Mouse (Mus musculus) left cerebral cortex, adult 8-10 months (tissue): ENCODE measurements around the gene Itih5. TPM values are rescaled to one million over a fixed set of nuclear protein-coding genes. Genes with fewer than 3 reads are reported as not detected.
A peak's percentile ranks its signal among the peaks of the same experiment; 100 is the strongest.

Source experiments
- DNase-seq, 2 experiments: peaks; one replicate each; pipeline ENCODE4 v3.0.0; 2022; ENCODE audit warnings: low spot score in 2 of 2
- total RNA-seq, 4 experiments: library from RNA; stranded (reverse); gene quantifications; 2 replicates each; pipeline ENCODE4 v1.2.4; 2022

Itih5 gene
- 10 to 100 TPM; 11.9 to 13.9 (median 13.5) TPM for total RNA-seq

DNA sequence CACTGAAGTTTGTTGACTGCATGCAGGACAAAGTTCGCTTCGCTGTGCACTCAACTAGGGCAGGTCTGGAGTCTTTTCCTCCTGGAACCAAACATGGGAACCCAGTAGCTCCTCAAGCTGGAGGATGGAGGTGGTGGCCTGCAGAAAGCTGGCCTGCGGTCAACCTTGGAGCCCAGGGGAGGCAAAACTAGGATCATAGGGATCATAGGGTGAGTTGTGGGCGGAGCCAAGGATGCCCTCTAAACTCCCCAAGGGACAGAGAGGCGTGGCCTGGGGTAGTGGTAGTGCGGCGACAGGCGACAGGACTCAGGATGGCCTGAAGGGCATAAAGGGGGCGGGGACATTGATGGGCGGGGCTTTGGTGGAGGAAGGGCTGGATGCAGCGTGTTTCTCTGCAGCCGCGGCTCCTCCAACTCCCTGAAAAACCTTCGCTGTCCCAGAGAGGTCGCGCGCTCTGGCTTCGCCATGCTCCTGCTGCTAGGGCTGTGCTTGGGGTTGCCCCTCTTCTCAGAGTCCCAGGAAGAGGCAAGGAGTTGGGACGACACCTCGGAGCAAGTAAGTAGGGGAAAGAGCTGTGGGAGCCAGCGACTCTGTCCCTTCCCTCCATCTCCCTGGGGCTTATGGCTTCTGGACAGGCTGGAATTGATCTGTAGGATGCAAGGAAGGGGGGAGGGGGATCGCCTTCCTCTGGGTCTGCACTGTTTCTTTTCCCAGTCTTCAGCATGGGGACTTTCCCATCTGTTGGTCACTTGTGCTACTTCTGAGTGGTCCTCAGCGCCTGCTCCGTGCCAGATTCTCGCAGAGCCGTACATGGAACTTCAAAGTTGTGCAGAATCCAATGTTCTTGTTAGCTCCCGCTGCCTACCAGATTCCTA, at the start of gene Itih5:
Gene Itih5, plus strand, starts transcription at position 371 of the 875 bp plus-strand sequence.
- DNase-seq: no peak

DNA sequence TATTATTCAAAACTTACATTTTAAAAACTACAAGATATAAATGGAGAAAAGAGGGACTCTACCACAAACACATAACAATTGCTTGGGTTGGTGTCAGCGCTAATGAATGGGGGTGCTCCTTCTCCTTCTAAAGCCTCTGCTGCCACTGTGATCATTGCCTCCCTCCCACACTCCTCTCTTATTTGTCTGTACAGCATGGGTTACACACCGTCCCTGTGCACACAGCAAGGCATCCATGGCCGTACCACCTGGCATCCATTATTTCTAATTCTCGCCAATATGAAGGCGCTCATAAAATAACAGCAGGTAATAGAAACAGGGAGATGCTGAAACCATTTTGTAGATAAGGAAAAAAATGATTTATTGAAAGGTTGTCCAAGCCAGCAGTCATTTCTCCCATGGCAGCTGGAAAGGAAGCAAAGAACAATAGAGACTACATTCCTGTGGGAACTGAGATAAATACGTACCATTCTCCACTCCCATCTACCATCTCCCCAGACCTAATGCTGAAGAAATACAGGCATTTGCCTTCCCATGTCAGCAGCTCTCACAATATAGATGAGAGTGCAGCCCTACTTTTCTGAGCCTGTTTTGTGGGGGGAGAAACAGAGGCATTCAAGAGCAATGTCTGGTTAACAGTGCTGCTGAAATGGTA, 44.7 kb upstream of the Itih5 start:
- no peak for DNase-seq

DNA sequence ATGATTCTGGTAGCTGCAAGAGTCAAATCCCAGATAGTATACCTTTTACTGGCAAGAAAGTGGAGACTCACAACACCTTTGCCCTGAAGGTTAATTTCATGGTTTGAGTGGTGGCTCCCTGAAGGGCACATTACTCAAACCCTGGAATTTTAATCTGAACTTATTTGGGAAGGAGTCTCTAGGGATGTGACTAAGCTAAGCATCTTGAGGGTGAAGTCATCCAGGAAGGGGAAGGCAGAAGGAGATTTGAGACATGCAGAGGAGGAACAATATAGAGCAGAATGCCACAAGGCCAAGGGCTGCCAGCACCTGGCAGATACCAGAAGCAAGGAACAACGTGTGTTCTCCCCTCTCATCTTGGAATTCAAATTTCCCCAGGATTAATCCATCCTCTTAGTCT, 34.6 kb upstream of the Itih5 start:
- no peak for DNase-seq

DNA sequence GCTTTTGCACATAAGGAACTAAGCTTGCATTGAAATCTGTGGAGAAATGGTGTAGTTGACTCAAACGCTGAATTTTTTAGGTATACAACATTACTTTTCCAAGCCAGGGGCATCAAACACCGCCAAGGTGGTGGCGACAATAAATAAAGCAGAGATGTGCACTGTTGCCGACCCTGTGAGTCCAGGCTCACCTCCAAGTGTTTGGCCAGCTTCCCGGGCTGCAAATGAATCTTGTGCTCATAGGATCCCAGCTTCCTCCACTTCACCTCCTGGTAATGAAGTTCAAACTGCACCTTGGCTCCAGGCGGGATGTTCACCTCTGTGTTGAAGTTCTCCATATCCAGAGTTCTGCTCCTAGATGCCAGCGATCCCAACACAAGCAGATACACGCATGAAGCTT, 34.1 kb upstream of the Itih5 start:
- no peak for DNase-seq

DNA sequence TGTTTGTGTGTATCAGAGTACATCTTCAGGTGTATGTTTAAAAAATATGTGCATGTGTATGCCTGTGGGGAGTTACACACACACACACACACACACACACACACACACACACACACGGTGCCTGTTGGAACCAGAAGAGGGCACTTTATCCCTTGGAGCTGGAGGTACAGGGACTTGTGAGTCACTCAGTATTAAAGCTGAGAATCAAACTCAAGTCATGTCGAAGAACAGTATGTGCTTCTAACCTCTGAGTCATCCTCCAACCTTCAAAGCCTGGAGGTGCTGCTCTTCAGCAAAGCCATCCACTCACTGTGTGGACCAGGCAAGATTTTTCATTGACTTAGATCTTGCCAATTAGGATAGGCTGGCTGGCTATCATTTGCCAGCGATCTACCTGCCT, 31.5 kb upstream of the Itih5 start:
- DNase-seq: no peak

DNA sequence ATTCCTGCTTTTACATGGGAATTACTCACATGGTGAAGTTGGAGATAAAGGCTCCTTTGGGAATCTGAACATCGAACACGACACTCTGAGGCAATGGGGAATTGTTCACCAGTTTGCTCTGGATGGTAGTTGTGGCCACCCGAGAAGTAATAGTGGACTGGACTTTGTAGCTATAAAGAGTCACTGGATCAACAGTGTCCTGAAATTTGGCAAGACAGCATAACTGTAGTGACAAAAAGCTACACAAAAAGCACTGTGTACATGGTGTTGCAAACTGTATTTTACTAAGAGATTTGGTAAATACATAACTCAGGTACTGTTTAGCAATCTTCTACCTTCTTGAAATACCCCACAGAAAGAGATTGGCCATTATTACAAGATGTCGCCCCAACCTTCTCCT, 27.2 kb upstream of the Itih5 start:
- DNase-seq: no peak

DNA sequence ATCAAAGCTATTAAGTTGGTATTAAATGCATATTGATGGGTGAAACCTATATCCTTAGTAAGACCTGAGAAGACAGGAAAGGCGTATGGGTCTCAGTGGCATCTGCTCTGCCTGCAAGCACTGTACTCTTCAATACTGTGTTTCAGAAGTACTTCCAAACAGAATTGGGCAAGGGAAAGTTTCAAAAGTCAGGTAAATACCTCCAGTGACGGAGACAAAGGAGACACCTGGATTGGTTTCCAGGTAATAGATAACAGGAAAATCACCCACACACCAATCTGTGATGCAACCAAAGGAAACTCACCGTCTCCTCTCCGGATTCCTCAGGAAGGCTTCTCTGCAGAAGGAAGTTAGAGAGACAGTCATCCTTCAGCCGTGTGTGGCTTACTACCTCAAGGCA, 25.9 kb upstream of the Itih5 start:
- no peak for DNase-seq

DNA sequence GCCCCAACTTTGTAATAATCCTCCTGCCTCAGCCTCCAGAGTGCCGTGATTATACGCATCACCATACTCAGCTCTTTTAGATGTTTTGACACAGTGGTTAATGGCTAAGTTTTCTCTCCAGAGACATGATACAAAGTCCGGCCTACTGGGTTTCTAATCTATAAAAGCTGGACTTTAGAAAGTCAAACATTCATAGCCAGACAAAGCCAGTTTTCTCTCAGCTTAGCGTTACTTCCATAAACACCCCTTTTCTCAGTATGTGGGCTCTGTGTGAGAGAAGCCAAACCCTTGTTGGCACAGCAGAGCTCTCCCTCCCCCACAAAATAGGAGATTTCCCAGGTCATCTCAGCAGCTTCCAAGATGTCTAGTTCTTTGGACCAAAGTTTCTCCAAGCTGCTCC, 24.8 kb upstream of the Itih5 start:
- DNase-seq: no peak

DNA sequence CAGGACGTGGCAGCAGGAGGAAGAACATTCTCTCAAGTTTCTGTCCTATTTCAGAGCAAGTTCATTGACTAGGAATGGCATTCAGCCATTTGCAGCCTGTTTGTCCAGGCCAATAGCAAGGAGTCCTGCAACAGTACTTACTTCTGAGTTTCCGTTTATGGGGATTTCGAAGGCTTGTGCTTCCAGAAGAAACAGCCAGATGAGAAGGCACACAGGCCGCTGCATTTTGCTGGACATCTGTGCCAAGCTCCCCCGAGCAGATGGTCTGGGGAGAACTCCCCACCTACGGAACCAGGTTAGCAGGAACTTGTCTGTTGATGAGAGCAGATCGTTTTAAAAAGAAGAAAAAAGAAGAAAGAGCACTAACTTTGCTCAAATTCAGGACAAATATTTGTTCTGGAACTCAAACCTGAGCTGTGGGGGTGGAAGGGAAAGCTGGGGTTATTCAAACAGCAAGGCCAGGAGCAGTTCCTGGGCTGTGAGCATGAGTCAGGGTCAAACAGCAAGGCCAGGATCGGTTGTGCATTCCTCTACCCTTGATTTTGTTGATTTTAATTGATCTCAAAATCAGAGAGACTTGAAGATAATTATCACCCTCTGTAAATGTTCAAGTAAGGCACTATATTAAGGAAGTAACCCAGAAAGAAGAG, 22.9 kb upstream of the Itih5 start:
- peak in 1 of 2 experiments; percentile 32 for DNase-seq

DNA sequence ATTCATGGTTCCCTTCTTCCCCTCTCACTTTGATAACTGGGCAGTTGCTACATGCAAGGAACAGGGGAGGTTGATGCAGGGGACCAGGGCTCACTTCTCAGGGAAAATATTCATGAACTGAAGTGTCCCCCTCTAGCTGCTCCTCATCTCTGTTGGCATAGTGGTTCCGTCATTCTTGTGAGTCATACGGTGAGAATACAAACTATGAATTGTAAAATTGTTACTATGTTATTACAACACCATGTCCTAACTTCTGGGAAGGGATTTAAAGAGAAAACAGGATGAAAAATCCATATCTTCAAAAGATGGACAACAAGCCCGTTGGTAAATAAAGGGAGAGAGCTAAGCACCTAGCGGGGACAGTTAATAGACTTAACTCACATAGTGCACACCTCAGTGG, 22.1 kb upstream of the Itih5 start, which contains the start of gene Itih2:
Gene Itih2, minus strand, starts transcription at position 101 of the 400 bp plus-strand sequence.
- no peak for DNase-seq

DNA sequence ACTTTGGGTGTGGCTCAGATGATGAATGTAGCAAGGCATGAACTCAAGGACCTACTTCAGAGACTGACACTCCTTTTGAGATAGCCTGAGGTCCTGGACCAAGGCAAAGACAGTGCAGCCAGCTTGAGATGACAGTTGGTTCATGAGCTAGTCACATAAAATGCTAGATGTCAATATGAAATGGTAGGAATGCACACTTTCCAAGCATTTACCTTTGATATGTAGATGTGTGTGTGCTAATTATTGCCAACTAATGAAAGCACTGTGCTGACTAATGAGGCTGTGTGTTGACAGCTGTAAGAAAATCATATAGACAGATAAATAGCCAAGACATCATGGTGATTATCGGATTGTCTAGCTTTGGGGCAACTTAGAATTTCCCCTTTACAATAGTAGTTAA, 21.2 kb upstream of the Itih5 start:
- no peak for DNase-seq

DNA sequence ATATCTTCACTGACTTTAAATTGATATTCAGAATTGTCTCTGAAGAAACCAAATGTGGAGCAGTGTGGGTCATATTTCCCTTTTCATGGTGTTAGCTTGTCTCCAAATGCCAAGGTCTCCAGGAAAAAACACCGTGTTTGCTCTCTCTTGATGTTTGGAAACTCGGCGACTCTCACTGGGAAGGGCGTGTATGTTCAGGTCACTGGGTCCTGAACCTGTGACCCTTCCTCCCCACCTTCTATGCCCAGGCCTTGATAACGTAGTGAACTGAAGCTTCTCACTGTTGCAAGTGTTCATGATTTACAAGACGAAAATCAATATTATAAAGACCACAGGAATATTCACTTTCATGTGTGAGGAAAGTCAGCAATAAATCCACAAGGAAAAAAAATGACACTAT, 19.4 kb upstream of the Itih5 start:
- DNase-seq: no peak

DNA sequence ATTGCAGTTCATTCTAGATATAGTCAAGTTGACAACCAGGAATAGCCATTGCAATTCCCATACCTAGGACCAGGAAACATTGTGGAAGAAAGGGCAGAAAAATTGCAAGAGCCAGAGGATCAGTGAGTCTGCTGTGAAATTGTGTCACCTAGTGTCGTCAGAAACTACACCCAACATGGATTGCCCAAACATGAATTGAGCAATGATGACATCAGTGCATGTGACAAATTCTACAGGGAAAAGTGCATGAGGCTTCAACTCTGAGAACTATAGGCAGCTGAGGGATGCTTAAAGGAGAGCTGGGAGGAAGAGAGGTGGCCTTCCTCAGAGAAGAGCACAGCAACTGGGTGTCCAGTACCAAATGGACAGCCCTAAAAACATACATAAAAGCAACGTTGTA, 16.1 kb upstream of the Itih5 start:
- DNase-seq: no peak

DNA sequence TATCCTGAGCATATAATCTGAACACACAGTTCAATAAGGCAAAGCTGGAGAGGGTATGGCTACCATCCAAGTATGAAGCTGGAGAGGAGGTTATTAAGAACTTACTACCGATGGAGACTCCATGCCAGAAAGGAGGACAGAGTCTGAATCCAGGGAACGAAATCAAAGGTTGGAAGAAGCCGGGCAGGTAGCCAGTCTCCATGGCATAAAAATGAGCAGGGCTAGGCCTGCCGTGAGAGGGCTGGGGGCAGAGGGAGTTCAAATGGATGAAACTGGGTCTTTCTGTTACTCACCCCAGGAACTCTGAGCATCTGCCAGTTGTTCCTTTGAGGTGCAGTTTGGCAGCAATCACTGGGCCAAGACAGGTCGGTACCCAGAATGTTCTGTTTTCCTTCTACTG, 12.9 kb upstream of the Itih5 start:
- no peak for DNase-seq

DNA sequence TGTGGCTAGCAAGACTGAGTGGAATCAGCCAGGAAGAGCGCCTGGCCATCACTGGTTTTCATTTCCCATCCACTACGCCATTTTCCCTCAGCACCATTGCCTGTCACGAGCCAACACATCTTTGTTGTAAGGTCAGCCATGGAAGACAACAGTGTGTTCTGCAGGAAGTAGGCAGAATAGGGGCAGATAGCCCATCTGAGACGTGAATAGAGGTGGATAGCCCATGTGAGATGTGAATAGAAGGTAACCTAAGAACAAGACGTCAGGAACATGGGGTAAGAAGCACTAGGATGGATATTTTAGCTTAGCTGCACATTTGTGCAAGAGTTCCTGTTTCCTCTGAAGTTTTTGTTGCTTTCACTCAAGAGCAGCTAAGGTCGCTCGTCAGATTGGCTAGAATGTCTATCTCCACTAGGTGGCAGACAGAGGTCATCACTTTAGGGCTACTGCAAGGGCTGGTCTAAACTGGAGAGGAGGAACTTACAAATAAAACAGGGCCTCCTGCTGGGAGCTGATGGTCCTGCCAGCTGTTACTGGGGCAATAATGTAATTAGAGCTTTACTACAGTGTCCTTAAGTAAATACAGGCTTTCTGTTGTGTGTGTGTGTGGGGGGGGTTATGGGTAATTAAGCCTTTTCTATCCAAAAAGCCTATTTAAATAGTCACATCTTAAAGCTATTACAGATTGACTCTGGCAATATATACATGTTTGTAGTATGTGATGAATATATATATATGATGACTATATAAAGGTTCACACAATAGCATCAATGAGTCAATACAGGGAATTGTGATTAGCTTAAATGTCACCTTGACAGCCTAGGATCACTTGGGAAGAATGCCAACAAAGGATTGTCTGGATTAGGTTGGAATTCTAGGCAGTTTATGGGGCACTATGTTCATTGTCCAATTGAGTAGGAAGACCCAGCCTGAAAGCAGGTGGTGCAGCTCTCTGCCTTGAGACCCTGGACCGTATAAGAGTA, 10.6 kb upstream of the Itih5 start:
- DNase-seq: peak in 1 of 2 experiments; percentile 35

DNA sequence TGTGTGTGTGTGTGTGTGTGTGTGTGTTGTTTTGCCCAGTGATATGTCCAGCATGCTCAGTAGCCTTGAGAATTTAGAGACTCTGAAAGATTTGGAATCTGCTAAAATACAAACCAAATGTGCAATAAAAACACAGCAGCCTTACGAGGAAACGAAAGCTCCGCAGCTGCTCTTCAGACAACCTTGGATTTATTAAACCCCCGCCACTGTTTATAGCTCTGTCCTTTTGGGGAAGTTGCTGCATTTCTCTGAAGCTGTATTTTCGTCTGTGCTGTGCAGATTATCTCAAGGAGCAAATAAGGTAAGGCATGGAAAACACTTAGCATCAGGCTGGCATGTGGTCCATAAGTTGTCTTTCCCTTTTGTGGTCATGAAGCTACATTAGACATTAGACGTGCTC, 7.9 kb upstream of the Itih5 start:
- no peak for DNase-seq

DNA sequence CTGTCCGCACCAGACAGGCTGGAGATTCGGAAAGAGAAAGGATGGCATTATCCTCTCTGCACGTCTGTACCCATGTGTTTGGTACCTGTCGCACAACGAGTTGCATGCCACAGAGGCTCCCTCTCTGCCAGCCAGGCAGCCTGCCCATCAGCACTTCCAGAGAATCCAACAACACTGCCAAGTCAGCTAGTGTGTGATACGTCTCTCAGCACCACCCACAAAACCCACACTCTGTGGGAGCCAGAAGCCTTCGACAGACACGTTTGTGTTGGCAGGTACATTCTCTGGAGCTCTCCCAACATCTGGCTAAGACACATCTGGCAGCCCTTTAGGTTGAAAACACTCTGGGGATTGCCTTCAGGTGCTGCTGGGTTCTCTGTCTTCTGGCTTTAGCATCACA, 6.2 kb upstream of the Itih5 start:
- DNase-seq: peak in 1 of 2 experiments; percentile 58

DNA sequence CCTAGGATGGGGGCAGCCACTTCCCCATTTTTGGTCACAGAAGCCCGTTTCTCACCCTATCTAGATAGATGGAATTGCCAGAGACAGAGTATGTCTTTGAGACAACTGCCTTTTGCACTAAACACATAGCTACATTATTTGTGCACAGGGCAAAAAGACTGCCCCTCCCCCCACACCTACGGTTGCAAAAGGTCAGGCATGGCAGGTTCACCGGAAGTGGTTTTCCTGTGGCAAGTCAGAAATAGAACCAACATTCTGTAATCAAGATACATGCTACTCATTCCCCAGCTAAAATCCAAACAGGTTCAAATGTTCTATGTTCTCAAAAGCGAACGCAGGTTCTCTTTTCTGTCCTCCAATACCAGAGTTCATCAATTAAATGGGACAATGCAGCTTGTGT, 781 bp upstream of the Itih5 start:
- no peak for DNase-seq

DNA sequence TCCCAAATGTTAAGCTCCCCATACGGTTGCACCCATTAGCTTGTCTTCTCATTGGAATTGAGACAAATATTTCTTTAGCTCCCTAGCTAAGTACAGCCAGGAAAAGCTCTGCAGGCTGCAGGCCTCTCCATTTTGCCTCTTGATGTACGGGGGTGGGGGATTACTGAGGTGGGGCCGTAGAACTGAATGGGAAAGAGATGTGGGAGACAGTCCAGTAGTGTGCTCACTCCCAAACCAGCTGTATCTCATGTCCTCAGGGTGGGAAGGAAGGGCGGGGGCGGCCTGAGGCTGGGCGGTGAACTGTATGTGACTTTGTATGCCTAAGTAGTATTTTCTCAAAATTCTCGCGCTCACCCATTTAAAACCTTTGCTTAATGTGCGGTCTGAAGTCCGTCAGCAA, 3.8 kb downstream of the Itih5 start:
- no peak for DNase-seq

DNA sequence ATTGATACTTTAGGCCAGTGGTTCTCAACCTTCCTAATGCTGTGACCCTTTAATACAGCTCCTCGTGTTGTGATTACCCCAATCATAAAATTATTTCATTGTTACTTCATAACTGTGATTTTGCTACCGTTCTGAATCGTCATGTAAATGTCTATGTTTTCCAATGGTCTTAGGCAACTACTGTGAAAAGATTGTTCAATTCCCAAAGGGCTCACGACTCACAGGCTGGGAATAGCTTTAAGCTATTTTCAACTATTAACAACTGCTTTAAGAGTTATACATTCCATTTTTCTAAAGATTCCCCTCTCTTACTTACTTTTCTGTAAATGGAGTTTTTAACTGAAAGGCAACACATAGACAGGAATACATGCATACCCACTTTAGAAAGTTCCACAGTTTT, 8.6 kb downstream of the Itih5 start:
- DNase-seq: no peak

DNA sequence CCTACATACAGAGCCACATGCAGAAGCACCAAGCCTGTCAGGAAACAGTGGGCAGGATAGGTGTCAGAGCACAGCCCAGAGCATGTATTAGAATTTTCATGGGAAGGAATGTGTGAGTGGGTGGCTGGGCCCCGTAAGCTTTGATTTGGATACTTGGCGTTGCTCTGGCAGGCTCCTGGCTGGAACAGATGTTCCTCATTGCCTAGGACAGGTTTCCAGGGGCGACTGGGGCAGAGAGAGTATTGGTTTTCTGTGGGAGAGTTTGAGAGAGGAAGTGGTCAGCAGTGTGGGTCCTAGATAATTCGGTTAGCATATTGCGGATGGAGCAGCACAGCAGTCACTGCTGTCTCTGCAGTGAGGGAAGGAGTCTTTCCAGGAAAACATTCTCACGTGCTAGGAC, 13.3 kb downstream of the Itih5 start:
- no peak for DNase-seq
